Mouse (Mus musculus): Measurements from ENCODE around the gene Rab5a. TPM values are rescaled to one million over a fixed set of nuclear protein-coding genes. Genes with fewer than 3 reads are reported as not detected.

Rab5a gene
- polyA plus RNA-seq, 1 experiment from 2014 or later: 81.6 TPM

Other genes starting within 250 kb of the Rab5a start
- 0.66 and 1.1 TPM in 2 replicates for gene Efhb, start 15.9 kb upstream of the Rab5a start, polyA plus RNA-seq (2014; fragmentation: Nextera tagmentation; extraction: Ambion mirVana)
- 0.29 and 0.35 TPM in 2 replicates for gene Pp2d1, start 60.2 kb downstream of the Rab5a start, polyA plus RNA-seq (2014; fragmentation: Nextera tagmentation; extraction: Ambion mirVana)
- 6.4 and 6.9 TPM in 2 replicates for gene Kat2b, start 87.6 kb downstream of the Rab5a start, polyA plus RNA-seq (2014; fragmentation: Nextera tagmentation; extraction: Ambion mirVana)
- 20.3 and 22.9 TPM in 2 replicates for gene Sgo1, start 210.1 kb downstream of the Rab5a start, polyA plus RNA-seq (2014; fragmentation: Nextera tagmentation; extraction: Ambion mirVana)

Measured in forebrain, embryonic 14.5 days (tissue).